Mouse (Mus musculus) olfactory bulb, adult 2 months (tissue): ENCODE measurements around the gene Slc6a11.

Experiments used
- CTCF ChIP-seq: fragments of 200-500 bp; IDR thresholded peaks from 2 replicates; pipeline ENCODE4 v1.5.1; 2012; ENCODE audit warnings: low read depth, mild to moderate bottlenecking, low read length, moderate library complexity; ENCODE audit not compliant: insufficient read depth
- POLR2A ChIP-seq: fragments of 200-500 bp; IDR thresholded peaks from 2 replicates; pipeline ENCODE4 v1.6.1; 2012; ENCODE audit warnings: mild to moderate bottlenecking, low read depth, low read length, moderate library complexity; ENCODE audit not compliant: insufficient read depth

DNA sequence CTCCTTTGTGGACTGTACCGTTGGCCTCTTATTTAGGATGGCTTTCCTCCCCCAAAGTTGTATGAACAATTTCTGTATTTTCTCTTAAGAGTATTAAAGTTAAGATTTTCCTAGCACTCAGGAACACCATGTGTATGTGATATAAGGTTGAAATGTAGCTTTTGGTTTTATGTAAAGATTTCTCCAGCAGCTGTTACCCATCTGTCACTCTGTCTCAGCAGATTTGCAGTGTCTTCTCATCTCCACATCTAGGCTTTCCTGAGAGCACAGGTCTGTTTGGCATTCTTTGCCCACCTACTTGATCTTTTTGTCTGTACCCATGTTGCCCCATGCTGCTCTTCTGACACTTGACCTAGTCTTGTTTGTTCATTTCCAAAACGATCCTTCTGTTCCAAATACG lies 10.4 kb downstream of the Slc6a11 start:
- no peak for TF ChIP-seq CTCF
- no peak for TF ChIP-seq POLR2A
